Mouse (Mus musculus) CD4-positive, CD25-positive, alpha-beta regulatory T cell, adult 2 months (primary cell): Measurements from ENCODE around the gene Zfp937.
A peak's percentile ranks its signal among the peaks of the same experiment; 100 is the strongest.
"Not testable (repeated sequence)": the region's sequence is repeated elsewhere in the genome, so short reads cannot be mapped to it uniquely, and the experiment has no call there.

Experiments used
- DNase-seq: peaks from one replicate; pipeline ENCODE4 v3.0.0-alpha.2; 2012; ENCODE audit warnings: low read depth, low spot score

Gene Zfp937

DNA sequence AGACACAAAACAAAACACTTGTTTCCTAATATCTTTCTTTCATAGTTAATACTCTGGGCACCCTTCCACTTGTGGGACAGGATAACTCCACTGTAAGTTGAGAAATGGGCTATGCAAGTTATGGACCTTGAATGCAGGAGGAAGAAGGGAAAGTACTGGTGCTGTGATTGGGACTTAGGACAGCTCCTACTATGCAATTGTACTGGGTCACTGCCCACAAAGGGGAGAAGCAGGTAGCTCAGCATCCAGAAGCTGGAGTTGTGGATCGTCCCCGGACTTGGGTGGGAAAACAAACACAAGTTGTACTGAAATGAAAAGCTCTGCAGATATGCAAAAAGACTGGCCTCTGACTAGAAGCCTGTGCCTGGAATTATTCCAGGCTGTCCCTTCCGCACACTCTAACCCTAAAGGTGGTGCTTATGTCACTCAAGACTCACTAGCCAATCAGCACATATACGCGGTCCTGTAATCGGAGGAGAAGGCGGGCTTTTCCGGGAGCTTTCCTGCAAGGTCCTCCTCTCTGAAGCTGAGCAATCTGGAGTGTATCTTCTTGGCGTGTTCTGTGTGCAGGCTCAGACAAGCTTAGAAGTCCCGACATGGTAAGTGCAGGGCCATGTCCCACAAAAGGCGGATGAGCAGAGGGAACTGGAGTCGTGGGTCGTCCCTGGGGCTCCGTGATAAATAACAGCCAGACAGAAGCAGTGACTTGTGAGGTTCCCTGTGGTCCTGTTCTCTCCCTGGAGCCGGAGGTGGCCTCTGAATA lies at the start of gene Zfp937:
TSS of gene Zfp937 (plus strand) at position 474 of the 763 bp plus-strand sequence.
- DNase-seq, result peak; percentile 35

DNA sequence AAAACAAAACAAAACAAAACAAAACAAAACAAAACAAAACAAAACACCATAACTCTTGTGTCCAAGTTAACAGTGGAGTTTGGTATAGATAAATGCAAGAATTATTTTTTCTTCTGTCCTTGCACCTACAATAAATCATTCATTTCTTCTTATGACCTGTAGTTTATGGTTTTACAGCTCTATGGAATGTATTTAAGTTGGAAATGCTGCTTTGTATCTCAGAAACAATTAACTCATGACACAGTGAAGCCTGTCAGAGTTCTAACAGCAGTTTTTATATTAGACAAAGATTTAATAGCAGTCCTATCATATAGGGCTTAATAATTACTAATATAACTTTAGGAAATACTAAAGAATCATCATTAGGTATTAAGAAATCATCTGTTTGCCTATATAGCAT lies 44.0 kb upstream of the Zfp937 start:
- DNase-seq, result no peak

DNA sequence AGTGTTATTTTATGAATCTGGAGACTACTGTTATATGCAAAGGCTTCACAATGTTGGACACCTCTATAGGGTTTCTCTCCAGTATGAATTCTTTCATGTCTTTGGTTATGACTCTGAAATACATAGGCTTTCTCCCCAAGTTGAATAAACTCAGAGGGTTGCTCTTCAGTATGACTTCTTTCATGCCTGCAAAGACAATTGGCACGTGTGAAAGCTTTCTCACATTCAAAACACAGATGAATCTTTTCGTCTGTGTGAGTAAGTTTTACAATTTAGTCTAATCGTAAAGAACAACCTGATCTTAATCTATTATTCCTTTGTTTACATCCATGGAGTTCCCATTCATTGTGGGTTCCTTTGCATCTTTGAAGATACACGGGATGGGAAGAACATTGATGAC lies 38.3 kb upstream of the Zfp937 start, which contains the start of gene Gm10770:
TSS of gene Gm10770 (minus strand) at position 101 of the 400 bp plus-strand sequence.
- DNase-seq, result not testable (repeated sequence)

- peak; percentile 8 for DNase-seq
These were observed 36.8 kb upstream of the Zfp937 start for GRCm38 (mm10) chr2:150181046-150181445.

DNA sequence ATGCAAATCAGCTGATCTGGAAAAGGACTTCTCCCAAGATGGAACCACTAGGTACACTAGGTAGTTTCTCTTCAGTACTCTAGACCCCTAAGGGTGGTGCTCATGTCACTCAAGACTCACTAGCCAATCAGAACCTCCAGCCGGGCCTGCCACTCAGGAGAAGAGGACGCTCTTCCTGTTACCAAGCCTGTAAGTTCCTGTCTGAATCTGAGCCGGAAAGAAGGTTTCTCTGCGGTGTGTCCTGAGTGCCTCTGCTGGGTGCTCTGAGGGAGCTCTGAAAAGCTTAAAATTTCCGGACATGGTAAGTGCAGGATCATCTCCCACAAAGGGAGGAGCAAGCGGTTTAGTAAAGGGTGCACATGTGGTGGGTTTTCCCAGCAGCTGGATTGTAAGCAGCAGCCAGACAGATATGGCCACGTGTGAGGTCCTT lies 36.3 kb upstream of the Zfp937 start, which contains the start of gene Gm14139:
TSS of gene Gm14139 (plus strand) at position 186 of the 430 bp plus-strand sequence.
- DNase-seq, result peak; percentile 17

- DNase-seq, result not testable (repeated sequence)
These were observed 471 bp downstream of the Zfp937 start for GRCm38 (mm10) chr2:150218363-150218725.

DNA sequence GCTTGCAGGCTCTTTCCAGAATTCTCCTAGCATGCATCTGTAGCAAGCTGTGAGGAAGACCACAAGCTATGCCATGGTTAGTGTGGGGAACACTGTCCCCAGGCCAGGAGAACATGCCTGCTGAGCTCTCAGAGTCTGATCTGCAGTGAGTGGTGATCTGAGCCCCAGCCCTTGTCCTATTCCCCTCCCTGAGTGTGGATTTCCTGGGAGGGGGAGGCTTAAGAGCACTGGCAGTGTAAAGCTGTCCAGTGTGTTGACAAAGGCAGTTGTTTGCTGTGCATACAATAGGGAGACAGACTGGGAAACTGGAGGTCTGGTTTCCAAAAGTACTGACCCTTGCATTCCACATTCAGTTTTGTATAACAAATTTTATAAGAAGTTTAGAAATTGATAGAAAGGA lies 5.4 kb downstream of the Zfp937 start:
- DNase-seq, result not testable (repeated sequence)

GRCm38 (mm10) chr2:150243211-150243610 lies 25.3 kb downstream of the Zfp937 start:
- DNase-seq, result no peak

GRCm38 (mm10) chr2:150255491-150255890 lies 37.6 kb downstream of the Zfp937 start, which contains the start of gene Gm21994:
TSS of gene Gm21994 (minus strand) at chr2:150255591.
- DNase-seq, result not testable (repeated sequence)

DNA sequence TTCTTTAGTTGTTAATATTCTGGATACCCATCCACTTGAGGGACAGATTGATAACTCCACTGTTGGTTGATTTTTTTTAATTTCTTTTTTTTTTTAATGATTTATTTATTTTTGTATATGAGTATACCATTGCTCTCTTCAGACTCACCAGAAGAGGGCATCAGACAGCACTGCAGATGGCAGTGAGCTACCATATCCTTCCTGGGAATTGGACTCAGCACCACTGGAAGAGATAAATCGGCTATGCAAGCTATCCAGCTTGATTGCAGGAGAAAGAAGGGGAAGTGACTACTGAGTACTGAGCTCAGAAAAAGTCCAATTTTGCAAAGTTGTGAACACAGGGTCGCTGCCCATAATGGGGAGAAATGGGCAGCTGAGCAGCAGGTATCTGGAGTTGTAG lies 39.0 kb downstream of the Zfp937 start:
- DNase-seq, result peak; percentile 3

GRCm38 (mm10) chr2:150257291-150257690 lies 39.4 kb downstream of the Zfp937 start, which contains the start of gene Gm14124:
TSS of gene Gm14124 (plus strand) at chr2:150257517.
- DNase-seq, result peak; percentile 5
